Mouse (Mus musculus) layer of hippocampus, postnatal 25 days (tissue): ENCODE results near the gene Fbxw14. TPM values are rescaled to one million over a fixed set of nuclear protein-coding genes. Genes with fewer than 3 reads are reported as not detected.
"Not testable (repeated sequence)": the region's sequence is repeated elsewhere in the genome, so short reads cannot be mapped to it uniquely, and the experiment has no call there.

Experiments
- DNase-seq, 2 experiments: peaks; one replicate each; pipeline ENCODE4 v3.0.0; 2022; ENCODE audit warnings: mixed read lengths in 2 of 2, low spot score in 1 of 2; ENCODE audit errors: extremely low spot score in 1 of 2
- total RNA-seq, 2 experiments: library from RNA; stranded (reverse); gene quantifications; 2 replicates each; pipeline ENCODE4 v1.2.3; 2021

Gene Fbxw14
- total RNA-seq = not detected

GRCm38 (mm10) chr9:109287576-109287975 is at the start of gene Fbxw14:
TSS of gene Fbxw14 (minus strand) at chr9:109287676.
- not testable (repeated sequence) for DNase-seq

DNA sequence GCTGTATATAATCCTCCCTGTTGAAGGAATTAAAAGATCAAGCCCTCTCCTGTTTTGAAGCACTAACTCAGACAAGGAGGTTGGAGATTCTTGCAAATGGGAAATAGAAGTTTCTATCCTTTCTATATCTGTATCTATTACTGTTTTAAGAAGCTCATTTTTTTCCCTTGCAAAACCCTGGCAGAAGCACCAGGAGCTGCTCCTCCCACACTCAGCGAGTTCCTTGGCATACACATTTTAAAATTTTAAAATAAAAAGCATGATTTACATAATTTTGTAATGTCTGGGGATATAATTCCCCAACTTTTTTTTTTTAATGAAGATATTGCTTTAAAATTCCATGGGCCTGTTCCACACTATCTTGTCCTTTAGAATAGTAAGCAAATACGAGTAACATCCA is 24.4 kb downstream of the Fbxw14 start:
- no peak for DNase-seq

DNA sequence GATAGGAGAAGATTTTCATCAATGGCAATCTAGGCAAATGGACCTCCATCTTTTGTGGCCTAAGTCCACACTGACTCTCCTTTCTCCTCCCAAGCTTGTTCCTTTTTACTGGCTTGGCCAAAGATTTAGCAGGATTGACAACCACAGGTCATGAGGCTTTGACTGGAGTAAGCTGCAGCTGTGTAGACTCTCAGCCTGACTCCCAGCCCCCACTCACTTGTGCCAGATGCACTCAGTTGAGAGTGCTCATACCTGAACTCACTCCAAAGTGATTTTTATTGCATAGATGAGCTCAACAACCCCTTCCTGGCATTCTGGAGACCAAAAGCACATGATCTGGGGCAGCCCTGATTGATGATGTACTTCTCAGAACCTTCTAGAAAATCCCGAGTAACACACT is 52.8 kb downstream of the Fbxw14 start, which contains the start of gene Fbxw20:
Gene Fbxw20, minus strand, starts transcription at position 101 of the 400 bp plus-strand sequence.
- DNase-seq = no peak

Other genes with a start within 250 kb of the Fbxw14 start
- gene Shisa5, start 249.1 kb downstream of the Fbxw14 start, total RNA-seq = 10 to 100 TPM; 49.3 to 52.1 TPM
- gene Trex1, start 227.9 kb downstream of the Fbxw14 start, total RNA-seq = 10 to 100 TPM; 13.1 to 14.2 TPM
- 10 to 100 TPM; 21.7 to 25.7 TPM for gene Atrip, start 213.6 kb downstream of the Fbxw14 start, total RNA-seq
- gene Ccdc51, start 205.2 kb downstream of the Fbxw14 start, total RNA-seq = 1 to 10 TPM; 8.1 to 8.4 TPM
- 100 to 1,000 TPM; 311 to 321 TPM for gene Tma7, start 205.1 kb downstream of the Fbxw14 start, total RNA-seq
- gene Plxnb1, start 192.3 kb downstream of the Fbxw14 start, total RNA-seq = 10 to 100 TPM; 83.2 to 98.9 TPM
- not detected for gene Fbxw21, start 125.6 kb downstream of the Fbxw14 start, total RNA-seq
- gene Fbxw13, start 91.7 kb downstream of the Fbxw14 start, total RNA-seq = not detected
- not detected for gene Fbxw20, start 52.9 kb downstream of the Fbxw14 start, total RNA-seq
- not detected for gene Fbxw28, start 52.0 kb upstream of the Fbxw14 start, total RNA-seq
- gene Fbxw22, start 116.6 kb upstream of the Fbxw14 start, total RNA-seq = not detected
- gene Fbxw16, start 161.5 kb upstream of the Fbxw14 start, total RNA-seq = not detected
- not detected for gene Fbxw19, start 208.2 kb upstream of the Fbxw14 start, total RNA-seq